Mouse (Mus musculus) G1E (cell line): ENCODE measurements around the gene Gpx1. TPM values are rescaled to one million over a fixed set of nuclear protein-coding genes. Genes with fewer than 3 reads are reported as not detected.
A peak's percentile ranks its signal among the peaks of the same experiment; 100 is the strongest.
"Not testable (repeated sequence)": the region's sequence is repeated elsewhere in the genome, so short reads cannot be mapped to it uniquely, and the experiment has no call there.

Source experiments
- ATAC-seq: 2 replicates; pipeline ENCODE4 v1.8.0; 2016; ENCODE audit warnings: mild to moderate bottlenecking; ENCODE audit not compliant: insufficient number of reproducible peaks, poor library complexity, low FRiP score, severe bottlenecking; ENCODE audit errors: extremely low read depth
- DNase-seq: peaks from one replicate; pipeline ENCODE4 v3.0.0; 2012; ENCODE audit warnings: low spot score
- H3K27me3 ChIP-seq: 2 replicates; pipeline ENCODE4 v1.6.1; 2012; ENCODE audit warnings: mild to moderate bottlenecking, low read length, inconsistent platforms; ENCODE audit not compliant: insufficient read depth
- H3K36me3 ChIP-seq: replicated peaks from 2 replicates; pipeline ENCODE3; 2012; ENCODE audit warnings: mild to moderate bottlenecking, inconsistent platforms
- H3K4me1 ChIP-seq: 2 replicates; pipeline ENCODE4 v1.6.1; 2012; ENCODE audit warnings: low read depth, low read length, inconsistent platforms, mixed read lengths; ENCODE audit not compliant: insufficient read depth
- H3K4me3 ChIP-seq: 2 replicates; pipeline ENCODE4 v1.5.1; 2012; ENCODE audit warnings: low read depth, mild to moderate bottlenecking, inconsistent platforms, low read length, moderate library complexity, mixed read lengths
- H3K9me3 ChIP-seq: replicated peaks from 2 replicates; pipeline ENCODE4 v1.6.1; 2012; ENCODE audit warnings: inconsistent platforms
- CTCF ChIP-seq: IDR thresholded peaks from 2 replicates; pipeline ENCODE4 v1.5.1; 2012; ENCODE audit warnings: low read depth, low read length, inconsistent platforms, mixed read lengths
- GATA1 ChIP-seq: IDR thresholded peaks from 2 replicates; pipeline ENCODE4 v1.6.1; 2012; ENCODE audit warnings: borderline replicate concordance, low read length, inconsistent platforms, mixed read lengths
- GATA2 ChIP-seq: IDR thresholded peaks from 2 replicates; pipeline ENCODE4 v1.6.1; 2012; ENCODE audit warnings: low read depth, low read length, inconsistent platforms, borderline replicate concordance
- POLR2AphosphoS5 ChIP-seq: IDR thresholded peaks from 2 replicates; pipeline ENCODE4 v1.6.1; 2012; ENCODE audit warnings: low read depth, low read length, inconsistent platforms; ENCODE audit not compliant: insufficient replicate concordance
- TAL1 ChIP-seq: conservative IDR thresholded peaks from 2 replicates; pipeline ENCODE4 v1.6.1; 2012; ENCODE audit warnings: low read depth, low read length, inconsistent platforms, mixed read lengths
- polyA plus RNA-seq: library from polyadenylated mRNA; stranded (reverse); fragments of >175 nt; gene quantifications from 2 replicates; pipeline ENCODE4 v1.2.3, GENCODE M21; 2012
- total RNA-seq, 2 experiments: library from RNA; stranded (forward) in 1 of 2; stranded (reverse) in 1 of 2; fragments of 200-1000 nt in 1 of 2; fragments of >200 nt in 1 of 2; fragmentation: Nextera tagmentation in 1 of 2; gene quantifications; 2 replicates each; pipeline ENCODE4 v1.2.3; 2014 to 2017

The Gpx1 gene
- total and polyA plus RNA-seq, 3 experiments: 543 to 1,695 (median 1,228) TPM

DNA sequence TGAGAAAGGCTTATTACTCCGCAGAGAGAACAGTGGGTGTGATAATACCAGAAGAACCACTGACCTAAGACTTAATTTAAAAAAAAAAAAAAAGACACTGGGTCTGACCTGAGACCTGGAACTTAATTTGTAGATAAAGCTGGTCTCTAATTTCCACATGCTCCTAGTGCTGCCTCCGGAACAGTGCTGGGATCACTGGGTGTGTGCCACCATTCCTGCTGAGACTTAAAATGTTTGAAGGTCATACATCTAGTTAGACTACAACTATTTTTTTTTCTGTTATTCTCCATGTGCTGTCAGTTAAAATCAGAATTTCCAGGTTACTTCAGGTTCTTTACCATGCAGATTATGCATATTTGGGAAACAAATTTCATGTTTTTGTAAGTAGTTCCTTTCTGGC lies 30.6 kb upstream of the Gpx1 start:
- H3K36me3 ChIP-seq: peaks cover 41% of the 10 kb centered on the region
- ATAC-seq: no peak
- TF ChIP-seq POLR2AphosphoS5: no peak
- TF ChIP-seq GATA1: no peak

DNA sequence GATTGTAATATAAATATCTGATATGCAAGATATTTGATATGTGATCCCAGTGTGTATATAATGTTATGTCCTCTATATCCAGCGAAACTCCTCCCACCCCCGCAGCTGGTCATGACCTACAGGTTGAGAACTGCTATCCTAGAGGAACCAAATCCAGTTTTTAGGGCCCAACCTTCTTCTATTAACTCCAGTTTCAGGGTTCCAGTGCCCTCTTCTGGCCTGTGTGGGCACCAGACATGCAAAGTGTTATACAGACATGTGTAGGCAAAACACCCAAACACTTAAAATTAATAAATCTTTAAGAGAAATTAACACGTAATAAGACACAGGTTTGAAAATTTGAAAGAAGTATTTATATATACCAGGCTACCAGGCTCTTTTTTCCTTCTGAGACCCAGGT lies 21.1 kb upstream of the Gpx1 start:
- no peak for ATAC-seq
- Histone ChIP-seq H3K4me1 (peaks cover 42% of the 10 kb centered on the region), H3K4me3 (no peak overlapping the region), H3K36me3 (peaks cover 75% of the 10 kb centered on the region), H3K9me3 (no peaks in the 10 kb centered on the region), H3K27me3 (no peaks in the 10 kb centered on the region)
- DNase-seq: no peak
- TF ChIP-seq GATA2 (no peak), CTCF (no peak), POLR2AphosphoS5 (no peak), TAL1 (no peak), GATA1 (no peak)

More for the DNA sequence above, 30.6 kb upstream of the Gpx1 start:
- Histone ChIP-seq H3K27me3 (no peaks in the 10 kb centered on the region), H3K4me3 (peak overlapping the region; percentile 73), H3K9me3 (no peaks in the 10 kb centered on the region), H3K4me1 (peaks cover 44% of the 10 kb centered on the region)
- no peak for DNase-seq

DNA sequence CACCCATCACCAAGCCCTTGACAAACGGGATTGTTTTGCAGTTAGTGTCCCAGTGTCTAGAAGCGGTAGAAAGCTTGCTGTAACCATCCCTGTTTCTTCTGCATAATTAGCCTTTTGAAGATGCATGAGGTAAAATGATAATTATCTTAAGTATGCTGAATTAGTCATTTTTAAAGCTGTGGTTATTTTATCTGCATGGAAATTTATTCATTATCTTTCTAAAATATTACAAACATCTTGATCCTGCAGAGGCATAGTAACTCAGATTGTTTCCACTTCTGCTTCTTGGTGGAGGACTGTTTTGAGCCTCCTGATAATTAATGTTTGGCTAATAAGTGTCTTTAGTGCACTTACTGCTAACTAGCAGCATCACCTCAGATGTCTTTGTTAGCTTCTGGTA lies 20.2 kb upstream of the Gpx1 start:
- TF ChIP-seq TAL1 (0 out of 2 replicates have a peak, but pooled peaks have one; percentile 7), POLR2AphosphoS5 (no peak), CTCF (no peak)
- Histone ChIP-seq H3K36me3 (peaks cover 78% of the 10 kb centered on the region), H3K4me3 (no peak overlapping the region), H3K9me3 (no peaks in the 10 kb centered on the region), H3K4me1 (peaks cover 41% of the 10 kb centered on the region), H3K27me3 (no peaks in the 10 kb centered on the region)
- DNase-seq: no peak
- ATAC-seq: 0 out of 2 replicates have a peak, but pooled peaks have one; percentile 15

DNA sequence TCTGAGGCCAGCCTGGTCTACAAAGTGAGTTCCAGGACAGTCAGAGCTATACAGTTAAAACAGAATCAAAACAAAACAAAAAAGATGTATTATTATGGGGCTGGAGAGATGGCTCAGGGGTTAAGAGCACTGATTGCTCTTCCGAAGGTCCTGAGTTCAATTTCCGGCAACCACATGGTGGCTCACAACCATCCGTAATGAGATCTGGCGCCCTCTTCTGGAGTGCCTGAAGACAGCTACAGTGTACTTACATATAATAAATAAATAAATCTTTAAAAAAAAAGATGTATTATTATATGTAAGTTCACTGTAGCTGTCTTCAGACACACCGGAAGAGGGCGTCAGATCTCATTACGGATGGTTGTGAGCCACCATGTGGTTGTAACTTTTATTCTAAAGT lies 16.6 kb upstream of the Gpx1 start:
- DNase-seq, H3K27me3 ChIP-seq, ATAC-seq, H3K4me3 ChIP-seq, H3K9me3 ChIP-seq: not testable (repeated sequence)
- peaks cover 76% of the 10 kb centered on the region for H3K36me3 ChIP-seq
- H3K4me1 ChIP-seq: peaks cover 45% of the 10 kb centered on the region

DNA sequence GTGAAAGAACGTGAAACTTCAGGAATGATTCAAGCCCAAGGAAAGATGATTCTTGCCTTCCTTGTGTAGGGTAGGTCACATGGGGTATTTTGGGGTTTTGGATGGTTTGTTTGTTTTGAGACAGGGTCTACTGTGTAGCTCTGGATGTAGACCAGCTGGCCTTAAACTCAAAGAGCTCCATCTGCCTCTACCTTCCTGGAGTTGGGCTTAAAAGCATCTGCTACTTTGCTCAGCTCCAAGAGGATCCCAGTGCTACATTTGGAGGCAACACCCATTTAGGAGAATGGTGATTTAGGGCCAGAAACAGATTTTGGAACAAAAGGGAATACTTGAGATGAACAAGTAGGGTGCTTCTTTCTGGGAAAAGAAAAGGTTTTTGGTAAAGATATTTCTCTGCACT lies 13.9 kb upstream of the Gpx1 start:
- DNase-seq (no peak), ATAC-seq (no peak)
- no peaks in the 10 kb centered on the region for H3K27me3 ChIP-seq
- no peak for TF ChIP-seq TAL1
- TF ChIP-seq GATA2: no peak
- no peak for TF ChIP-seq POLR2AphosphoS5
- TF ChIP-seq CTCF: no peak
- no peak for TF ChIP-seq GATA1
- peaks cover 26% of the 10 kb centered on the region for H3K4me1 ChIP-seq
- peaks cover 85% of the 10 kb centered on the region for H3K36me3 ChIP-seq
- H3K9me3 ChIP-seq: no peaks in the 10 kb centered on the region
- no peak overlapping the region for H3K4me3 ChIP-seq

DNA sequence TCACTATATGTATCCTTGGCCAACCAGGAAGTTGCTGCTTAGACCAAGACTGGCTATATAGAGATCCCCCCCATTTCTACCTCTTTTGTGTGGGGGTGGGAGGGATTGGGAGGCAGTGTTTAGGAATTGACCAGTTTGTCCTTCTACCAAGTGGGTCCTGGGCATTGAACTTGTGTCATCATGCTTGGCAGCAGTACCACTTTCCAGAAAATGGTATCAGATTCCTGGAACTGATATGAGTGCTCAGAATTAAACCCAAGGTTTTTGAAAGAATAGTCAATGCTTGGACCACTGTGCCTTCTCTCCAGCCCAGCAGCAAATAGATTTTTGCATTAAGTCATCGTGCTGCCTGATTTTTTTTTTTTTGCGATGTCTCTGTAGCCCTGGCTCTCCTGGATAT lies 12.9 kb upstream of the Gpx1 start:
- Histone ChIP-seq H3K36me3 (peaks cover 85% of the 10 kb centered on the region), H3K27me3 (no peaks in the 10 kb centered on the region), H3K4me1 (peaks cover 23% of the 10 kb centered on the region), H3K4me3 (no peak overlapping the region), H3K9me3 (no peaks in the 10 kb centered on the region)
- no peak for ATAC-seq
- no peak for DNase-seq
- TF ChIP-seq CTCF (no peak), POLR2AphosphoS5 (no peak), GATA2 (no peak), TAL1 (no peak), GATA1 (no peak)

DNA sequence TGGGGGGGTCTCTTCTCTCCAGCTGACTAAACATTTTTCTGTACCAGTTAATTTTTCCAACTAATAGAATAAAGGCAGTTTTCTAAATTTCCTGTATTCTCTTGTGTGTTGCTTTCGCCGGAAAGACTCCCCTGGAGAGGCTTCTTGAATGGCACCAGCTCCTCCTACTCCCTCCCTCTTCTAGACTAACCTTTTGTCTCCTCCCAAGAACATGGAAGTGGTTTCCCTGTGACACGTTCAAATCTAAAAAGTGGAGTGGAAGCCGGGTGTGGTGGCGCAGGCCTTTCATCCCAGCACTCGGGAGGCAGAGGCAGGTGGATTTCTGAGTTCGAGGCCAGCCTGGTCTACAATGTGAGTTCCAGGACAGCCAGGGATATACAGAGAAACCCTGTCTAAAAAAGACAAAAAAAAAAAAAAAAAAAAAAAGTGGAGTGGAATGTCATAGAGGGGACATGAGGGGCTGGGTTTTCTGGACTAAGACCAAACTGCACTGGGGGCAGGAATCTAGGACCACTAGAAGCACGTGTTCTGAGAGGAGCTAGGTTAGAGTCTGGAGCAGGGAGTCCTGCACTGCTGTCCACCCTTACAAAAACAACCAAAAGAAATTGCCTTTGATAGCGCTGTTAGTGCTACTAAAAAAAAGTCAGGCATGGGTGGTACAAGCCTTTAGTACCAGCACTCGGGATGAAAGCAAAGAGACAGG lies 704 bp upstream of the Gpx1 start:
- no peak for TF ChIP-seq GATA1
- TF ChIP-seq TAL1: no peak
- peaks cover 64% of the 10 kb centered on the region for H3K36me3 ChIP-seq
- H3K27me3 ChIP-seq: no peaks in the 10 kb centered on the region
- H3K4me1 ChIP-seq: peaks cover 49% of the 10 kb centered on the region
- peak overlapping the region; percentile 91; the same call in 1 of the 2 replicates for H3K4me3 ChIP-seq
- DNase-seq: no peak
- no peak for ATAC-seq
- no peaks in the 10 kb centered on the region for H3K9me3 ChIP-seq
